Mouse (Mus musculus): Measurements from ENCODE around the gene Rab37.

The Rab37 gene

DNA sequence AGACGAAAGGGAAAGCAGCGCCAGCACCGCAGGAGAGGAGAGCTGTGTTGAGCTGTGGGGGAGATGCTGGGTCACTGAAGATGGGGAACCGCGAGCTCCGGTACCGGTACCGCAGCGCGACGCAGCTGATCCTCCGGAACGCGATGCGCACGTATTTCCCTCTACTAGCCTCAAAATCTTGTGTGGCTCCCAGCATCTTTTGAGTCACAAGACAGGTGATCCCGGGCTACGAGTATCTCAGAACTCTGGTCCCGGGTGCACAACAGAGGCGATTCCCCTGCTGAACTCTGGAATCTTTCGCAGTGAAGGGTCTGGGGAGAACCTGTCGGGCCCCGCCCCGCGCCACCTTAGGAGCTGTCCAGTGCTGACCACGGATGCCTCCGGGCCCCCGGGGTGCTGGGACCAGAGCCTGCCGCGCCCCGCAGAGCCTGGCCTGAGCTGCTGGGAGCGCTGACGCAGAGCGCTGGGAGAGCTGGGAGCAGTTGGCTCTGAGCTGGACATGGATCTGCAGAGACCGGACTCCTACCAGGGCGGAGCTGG, at the start of gene Rab37:
Gene Rab37 (plus strand): TSS at position 70 of the 540 bp plus-strand sequence.
- no peak for DNase-seq

DNA sequence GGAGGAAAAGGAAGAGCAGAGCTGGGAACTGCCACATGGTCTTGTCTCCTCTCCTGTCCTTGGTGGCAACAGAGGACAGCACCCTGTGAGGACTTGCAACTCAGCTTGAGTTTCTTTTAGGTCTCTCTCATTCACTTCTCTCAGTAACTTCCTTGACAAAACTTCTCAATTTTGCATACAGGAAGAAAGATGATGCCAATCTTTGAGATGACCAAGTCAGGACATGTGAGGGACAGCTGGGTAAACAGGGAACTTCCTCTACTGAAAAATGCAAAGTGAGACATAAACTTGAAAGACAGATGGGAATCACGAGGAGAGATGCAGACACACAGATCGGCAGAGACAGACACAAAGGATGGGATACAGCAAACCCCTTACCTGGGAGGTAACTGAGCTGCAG, 43.0 kb upstream of the Rab37 start, which contains the start of gene Cd300ld3:
Gene Cd300ld3 (minus strand): TSS at position 151 of the 400 bp plus-strand sequence.
- DNase-seq, result no peak

DNA sequence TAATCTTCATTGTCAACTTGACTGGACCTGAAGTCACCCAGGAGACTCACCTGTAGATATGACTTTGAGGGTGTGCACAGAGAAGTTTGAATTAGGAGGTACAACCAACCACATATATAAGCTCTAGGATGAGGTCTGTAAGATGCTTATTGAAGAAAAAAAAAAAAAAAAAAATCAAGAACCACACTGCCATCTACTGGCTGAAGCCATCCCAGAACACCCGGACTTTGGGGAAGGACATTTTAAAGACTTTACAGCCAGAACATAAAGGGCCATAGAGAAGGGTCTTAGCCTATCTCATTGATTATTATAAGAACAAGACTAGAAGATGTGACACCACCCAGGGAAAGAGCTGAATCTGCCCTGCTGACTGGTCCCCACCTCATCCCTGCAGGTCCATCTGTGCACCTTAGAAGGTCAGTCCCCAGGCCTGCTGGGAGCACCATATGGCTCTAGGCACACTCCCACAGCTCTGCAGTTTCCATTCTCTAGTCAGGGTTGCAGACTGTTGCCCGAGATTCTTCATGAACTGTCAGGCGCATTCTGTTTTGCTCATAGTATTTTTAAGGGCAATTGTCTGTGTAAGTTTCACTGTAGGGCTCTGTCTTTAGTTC, 41.8 kb upstream of the Rab37 start:
- no peak for DNase-seq

DNA sequence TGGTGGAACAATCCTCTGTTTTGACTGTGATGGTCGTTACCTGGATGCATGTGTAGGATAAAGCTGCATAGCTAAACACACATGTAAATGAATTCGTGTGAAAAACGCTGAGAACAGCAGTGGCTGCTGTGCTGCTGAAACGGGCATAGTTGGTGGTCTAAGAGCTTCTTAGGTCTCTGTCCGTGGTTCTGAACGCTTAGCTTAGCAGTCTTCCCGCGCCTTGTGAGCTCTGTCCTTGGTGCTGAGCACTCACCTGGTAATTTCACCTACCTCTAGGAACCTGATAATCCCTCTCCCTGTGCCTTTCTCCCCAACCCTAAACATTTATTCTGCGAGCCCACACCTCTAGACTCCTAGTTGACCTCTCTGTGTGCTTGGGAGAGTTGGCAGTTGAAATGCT, 39.0 kb upstream of the Rab37 start:
- peak in 1 of 2 experiments; percentile 49 for DNase-seq

DNA sequence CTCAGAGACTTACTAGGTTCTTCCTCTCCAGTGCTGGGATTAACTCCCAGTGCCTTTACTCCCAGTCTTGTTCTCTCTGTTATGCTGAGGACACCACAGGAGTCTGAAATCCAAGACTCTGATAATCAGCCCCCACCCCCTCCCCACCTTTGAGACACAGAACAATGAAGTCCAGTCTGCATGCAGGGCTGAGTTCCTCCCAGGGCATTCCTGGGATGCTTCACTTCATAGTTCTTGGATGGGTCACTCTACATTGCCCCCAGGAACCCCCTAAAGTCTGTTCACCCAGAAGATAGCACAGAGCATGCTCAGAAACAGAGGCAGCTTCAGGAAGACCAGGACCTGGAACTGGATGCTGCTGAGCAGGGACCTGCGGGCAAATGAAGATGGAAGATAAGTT, 38.2 kb upstream of the Rab37 start:
- no peak for DNase-seq

DNA sequence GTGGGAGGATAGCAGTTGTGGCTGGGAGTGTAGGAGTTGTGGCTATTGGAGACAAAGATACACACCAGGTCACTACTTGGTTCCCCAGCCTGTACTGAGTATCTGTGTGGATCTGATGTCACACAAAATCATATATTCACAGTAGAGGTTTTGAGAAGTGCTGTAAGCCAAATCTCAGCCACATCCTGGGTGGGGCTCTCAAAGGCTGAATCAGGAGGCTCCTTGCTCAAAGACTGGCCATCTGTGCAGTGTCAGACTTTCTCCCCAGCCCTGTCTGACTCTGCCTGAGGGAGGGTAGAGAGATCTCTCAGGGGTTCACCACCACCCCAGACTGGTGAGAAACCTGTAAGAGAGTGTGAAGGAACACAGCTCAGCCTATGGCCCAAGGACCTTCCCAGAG, 36.7 kb upstream of the Rab37 start:
- DNase-seq, result no peak

DNA sequence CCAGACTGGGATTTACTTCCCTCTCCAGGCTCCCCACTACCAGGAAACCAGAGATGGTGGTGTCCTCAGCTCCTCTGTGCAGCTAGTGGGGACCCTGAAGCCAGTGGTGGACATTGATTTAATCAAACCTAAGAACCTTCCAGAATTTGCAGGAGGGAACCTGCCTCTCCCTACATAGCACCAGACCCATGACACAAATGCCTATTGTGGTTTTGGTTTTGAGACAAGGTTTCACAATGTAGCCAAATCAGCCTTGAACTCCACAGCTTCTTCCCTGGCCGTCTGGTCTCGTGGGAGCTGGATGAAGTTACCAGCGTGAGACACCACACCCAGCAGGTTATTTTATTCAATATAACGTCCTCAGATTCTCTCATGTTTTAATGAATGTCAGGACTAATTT, 32.5 kb upstream of the Rab37 start:
- DNase-seq, result no peak

DNA sequence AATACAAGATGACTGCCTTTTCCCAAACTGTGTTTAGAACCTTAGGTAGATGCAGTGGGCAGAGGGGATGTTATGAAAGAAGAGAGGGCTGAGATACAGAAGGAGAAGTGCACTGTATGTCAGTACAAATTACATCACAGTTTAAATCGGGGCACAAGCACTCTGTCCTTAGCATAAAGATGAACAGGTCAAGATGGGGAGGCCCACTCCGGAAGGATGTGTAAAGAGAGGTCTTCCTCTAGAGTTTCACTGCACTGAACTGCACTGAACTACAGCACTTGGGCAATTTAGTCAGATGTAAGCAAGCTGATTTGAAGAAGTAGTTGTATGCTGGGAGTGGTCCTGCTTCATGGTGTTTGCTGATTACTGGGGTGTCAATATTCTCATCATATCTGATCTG, 31.4 kb upstream of the Rab37 start:
- DNase-seq, result no peak

DNA sequence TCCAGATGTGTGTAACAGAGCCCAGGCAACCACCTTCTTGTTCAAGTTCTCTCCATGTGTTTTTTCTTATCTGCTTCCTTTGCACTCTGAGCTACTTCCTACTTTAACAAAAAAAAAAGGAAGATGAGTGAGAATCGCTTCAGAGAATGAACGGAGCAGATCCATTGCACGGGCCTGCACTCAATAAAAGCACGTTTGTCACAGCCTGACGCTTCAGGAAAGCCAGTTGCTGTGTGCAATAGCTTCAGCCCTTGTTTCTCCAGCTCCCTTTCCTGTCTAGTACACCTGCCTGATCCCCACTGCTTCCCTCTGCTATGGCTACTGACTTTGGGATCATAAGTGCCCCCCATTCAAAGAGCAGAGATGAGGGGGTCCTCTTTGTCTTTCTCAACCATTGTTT, 29.2 kb upstream of the Rab37 start, which contains the start of gene Cd300e:
Gene Cd300e (minus strand): TSS at position 101 of the 400 bp plus-strand sequence.
- DNase-seq, result no peak

DNA sequence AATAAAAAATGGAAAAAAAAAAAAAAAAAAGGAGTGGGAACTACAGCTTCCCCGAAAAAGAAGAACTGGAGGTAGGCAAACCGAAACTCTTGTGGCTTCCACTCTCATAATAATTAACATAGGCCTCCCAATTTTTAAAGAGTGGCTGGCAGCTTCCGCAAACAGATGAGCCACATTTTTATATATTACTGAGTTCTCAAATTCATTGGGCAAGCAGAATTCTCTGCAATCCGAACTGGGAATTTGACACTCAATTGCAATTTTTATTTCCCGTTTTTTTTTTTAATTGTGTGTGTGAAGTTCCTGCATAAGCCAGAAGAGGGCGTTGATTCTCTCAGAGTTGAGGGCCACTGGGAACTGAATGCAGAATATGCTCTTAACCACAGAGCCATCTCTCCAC, 24.5 kb upstream of the Rab37 start:
- no peak for DNase-seq

DNA sequence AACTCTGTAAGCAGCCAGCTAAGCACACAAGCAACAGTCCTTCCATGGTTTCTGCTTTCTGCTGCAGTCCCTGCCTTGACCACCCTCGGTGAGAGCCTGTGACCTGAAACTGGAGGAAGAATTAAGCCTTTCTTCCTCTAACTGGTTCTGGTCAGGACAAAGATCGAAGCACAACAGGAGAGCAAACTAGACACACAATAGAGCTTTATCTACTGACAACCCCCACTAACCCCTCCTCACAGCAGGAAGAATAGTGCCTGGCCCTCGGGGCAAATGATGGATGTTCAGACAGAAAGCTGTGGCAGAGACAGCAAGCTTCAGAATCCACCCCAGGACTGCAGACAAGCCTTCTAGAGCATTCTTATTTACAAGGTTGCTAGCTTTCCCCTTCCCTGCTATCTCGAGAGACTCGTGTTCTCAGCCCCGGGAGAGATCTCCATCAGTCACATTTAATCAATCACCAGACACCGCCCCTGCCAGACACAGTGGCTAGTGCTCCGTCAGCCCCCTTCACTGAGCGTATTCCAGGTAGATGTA, 20.1 kb upstream of the Rab37 start:
- DNase-seq, result no peak

DNA sequence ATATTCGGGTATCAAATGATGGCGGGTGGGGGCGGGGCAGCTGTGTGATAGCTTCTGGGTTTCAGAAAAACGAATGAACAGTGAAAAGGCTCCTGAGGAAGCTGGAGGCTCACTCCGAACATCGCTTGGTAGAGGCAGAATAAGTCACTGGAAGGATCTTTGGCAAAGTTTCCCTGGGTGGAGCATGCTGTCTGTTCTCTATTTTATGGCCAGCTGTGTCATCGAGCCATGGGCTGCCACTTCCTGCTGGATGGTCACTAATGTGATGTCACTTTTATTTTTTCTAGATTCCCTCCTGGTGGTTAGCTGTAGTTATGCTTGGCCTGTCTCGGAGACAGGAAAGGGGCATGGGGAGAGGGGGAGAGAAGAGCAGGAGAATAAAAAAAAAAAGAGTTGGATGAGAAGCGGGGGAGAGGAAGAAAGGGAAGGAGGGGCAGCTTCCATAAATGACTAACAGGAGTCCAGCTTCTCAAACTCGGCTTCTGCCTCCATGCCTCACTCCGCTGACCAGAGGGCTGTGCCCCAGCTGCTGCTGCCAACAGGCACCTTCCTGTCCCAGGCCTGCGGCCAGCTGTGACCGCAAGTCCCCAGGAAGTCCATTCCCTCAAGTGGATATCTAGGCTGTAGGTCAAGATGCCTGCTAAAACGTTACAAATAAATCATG, 19.5 kb upstream of the Rab37 start:
- DNase-seq, result peak; percentile 36 to 40

DNA sequence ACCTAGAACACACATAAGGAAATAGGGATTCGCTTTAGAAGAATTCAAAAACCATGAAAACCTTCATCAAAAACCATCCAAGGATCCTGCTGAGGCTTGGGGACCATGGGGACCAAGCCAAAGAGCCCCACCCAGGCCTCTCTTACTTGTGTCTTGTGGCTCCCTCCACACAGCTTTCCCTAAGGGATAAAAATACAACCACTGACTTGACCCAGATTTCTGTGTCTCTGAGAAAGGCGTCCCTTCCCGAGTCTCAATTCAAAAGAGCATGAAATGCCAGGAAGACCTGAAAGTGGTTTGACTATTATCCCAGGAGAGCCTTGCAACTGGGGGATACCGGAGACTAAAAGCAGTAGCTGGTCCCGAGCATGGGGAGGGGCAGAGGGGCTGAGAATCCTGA, 18.2 kb upstream of the Rab37 start:
- DNase-seq, result no peak

DNA sequence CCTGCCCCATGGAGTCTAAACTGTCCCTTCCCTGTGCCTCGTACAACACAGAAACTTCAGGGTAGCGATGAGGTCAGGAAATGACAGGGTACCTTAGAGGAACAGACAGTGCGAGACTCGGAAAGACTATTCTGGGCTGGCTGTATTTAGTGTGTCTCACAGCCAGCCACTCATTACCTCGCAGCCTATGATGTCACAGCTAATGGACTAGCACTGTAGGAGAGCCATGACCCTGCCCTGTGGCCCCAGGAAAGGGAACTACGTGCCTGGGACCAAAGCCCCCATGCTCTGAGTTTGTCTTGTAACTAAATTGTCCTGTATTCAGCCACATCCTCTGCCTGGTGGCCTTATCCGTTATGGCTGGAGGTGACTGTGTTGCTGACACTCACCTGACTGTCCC, 15.8 kb upstream of the Rab37 start:
- peak in 1 of 2 experiments; percentile 10 for DNase-seq

DNA sequence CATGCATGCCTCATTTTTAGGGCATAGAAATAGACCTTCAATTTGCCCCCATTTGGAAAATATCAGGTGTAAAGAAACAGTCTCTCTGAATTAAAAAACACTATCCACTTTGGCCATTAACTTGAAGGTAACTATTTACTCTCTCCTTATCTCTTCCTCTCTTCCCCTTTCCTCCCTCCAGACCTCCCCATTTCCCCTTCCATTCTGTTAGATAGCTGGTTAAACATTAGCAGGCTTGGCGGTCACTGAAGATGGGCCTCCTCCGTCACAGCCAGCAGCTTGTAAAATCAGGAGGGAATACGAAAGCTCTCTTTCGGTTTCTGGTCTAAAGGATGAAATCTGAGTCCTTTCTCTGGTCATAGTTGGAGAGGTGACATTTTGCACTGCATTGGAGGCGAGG, 15.4 kb upstream of the Rab37 start:
- DNase-seq, result no peak

DNA sequence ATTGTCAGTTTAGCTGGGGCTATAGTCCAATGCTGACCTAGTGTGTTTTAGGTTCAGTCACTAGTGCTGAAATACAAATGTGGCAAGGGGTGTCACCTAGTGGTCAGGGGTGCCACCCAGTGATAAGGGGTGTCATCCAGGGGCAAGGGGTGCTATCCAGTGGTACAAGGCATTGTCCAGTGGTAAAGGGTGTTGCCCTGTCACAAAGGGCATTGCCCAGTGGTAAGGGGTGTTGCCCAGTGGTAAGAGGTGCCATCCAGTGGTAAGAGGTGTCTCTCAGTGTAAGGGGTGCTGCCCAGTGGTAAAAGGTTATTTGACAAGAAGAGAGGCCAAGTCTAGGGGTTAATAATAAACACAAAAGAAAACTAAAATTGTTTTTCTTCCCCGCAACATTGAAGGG, 13.8 kb upstream of the Rab37 start:
- no peak for DNase-seq

DNA sequence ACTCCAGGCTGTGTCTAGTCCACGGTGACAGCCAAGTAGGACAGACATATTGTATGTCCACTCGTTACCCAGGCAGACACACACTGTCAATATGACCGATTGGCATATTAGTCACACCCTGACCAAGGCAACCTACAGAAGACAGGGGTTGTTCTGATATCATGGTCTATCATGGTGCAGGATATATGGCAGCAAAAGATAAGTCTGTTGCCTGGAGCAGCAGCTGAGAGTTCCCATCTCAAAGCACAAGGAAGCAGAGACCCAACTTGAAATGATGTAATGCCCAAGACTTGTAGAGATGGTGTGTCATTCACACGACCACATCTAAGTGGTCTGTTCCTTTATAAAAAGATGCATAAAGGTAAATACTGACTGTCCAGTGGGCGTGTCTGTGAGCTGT, 12.6 kb upstream of the Rab37 start:
- DNase-seq, result no peak

DNA sequence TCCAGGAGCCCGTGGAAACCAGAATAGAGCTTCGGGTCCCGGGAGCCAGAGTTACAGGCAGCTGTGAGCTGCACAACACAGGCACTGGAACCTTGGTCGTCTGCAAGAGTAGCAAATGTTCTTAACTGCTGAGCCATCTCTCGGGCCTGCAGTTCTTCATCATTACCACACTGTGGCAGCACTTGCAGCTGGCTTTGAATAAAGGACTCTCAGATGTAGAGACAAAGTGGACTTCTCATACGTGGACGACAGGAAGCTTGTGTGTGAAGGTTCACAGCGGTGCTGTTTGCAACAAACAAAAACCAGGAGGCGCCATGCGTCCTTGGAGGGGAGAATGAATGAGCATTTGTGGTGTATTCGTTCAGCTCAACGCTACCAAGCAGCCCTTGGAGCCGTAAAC, 10.3 kb upstream of the Rab37 start:
- peak; percentile 29 to 58 for DNase-seq

DNA sequence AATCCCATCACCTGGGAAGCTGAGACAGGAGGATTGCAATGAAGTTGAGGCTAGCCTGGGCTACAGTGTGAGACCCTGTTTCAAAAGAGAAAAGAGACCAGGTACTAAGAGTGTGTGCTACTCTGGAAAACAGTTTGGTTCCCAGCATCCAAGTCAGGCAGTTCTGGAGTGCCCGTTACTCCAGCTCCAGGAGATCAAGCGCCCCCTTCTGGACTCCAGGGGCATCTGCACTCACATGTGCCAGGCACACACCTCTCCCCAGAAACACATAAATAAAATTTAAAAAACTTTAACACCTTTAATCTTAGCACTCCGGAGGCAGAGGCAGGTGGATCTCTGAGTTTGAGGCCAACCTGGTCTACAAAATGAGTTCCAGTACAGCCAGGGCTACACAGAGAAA, 9.9 kb upstream of the Rab37 start:
- DNase-seq, result no peak

DNA sequence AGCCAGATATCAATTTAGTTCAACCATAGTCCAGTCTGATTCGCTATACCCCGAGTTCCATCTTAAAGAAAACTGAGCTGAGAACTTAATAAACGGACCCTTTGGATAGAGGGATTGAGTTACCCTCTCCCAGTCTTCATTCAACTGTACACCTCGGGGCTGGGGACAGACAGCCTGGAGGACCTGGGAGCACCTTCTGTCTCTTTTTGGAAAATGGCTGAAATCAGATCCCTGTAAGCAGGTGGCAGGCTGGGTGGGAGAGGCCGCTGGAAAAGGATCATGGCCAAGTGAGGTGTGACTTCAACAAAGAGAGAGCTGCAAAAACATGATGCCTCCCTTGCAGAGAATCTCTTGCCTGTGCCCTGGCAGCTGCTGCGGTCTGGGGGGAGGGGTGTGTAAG, 9.0 kb upstream of the Rab37 start:
- no peak for DNase-seq

DNA sequence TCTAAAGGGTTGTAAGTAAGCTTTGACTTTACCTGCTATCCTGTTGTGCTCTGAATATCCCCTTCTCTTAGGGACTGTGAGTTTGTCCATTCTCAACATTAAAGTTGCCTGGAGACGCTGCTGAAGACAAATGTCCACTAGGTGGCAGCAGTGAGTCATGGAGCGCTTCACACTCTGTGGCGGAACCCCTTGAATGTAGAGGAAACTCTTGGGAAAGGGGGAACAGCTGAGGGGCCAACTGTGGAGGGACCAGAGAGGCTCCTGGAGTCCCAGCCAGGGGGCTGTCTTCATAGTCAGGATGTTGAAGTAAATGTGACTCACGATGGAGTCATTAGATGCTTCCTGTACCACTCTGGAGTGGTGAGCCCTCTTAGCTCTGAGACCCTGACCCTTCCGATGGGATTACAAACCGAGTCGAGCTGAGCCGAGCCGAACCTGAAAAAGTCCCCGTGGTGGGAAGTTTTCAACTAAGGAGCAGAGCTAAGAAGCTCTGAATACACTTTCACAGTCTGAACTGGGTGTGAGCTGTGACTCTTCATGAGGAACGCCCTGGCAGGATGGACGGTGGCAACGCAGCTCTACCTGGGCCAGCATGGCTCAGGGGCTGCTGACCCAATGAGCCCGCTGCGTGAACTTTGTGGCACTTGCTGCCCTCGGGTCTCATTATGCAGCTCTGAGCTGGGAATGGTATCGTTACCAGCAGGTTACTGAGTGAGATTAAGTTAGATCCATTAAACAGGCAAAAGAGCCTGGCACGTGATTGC, 7.7 kb upstream of the Rab37 start:
- DNase-seq, result peak; percentile 18 to 66

DNA sequence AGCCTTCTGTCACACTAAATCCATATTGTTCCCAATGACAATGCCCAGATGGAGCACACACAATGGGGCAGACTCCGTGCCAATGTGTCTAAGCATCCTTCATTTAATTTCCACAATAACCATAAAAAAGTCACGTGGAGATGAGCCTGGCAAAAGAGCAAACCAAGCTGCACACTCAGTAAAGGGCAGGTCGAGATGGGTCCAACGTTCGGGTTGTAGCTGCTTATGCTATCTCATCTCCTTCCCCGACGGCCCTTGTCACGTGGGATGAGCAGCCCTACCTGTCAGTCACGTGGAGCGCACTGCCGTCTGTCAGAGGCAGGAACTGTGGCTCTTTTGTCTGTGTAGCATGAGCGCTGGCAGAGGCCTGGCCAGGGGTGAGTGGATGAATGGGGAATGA, 6.6 kb upstream of the Rab37 start:
- no peak for DNase-seq

DNA sequence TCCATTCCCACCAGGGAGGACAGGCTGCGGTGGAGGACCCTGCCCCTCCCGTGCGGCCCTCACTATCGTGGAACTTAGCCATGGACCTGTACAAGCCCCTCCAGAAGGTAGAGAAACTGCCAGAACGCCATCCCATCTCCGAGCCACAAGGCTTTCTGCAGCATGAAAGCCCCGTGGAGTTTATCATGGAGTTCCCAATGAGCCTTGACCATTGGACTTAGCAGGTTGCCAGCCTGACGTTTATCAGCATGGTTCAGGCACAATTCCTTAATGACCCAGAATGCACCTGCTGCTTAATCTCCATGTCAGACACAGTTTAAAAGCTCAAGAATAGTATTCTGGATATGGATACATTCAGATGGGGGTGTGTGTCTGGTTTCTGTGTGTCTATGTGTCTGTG, 6.2 kb upstream of the Rab37 start:
- no peak for DNase-seq

DNA sequence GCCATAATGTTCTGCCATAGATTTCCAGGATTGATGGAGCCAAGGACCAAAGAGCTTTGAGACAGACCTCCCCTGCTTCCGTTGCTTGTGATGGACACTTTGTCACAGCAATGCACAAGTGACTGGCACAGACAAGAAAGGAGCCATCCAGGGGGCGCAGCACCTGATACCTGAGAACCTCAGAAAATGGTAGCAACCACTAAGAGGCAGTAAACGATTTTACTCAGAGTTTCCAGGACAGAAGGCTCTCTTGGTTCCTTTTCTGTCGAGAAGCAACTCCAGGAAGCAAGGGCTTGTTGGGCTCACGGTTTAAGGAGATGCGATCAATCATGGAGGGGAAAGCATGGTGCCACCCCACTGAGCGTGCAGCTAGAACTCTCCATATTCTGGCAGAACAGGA, 5.0 kb upstream of the Rab37 start:
- no peak for DNase-seq
